Comparison of ENCODE assay signal across 33 mouse cellular contexts in genomic region chr13:22771592-22771991, GRCm38 (mm10). TPM values are rescaled to one million over a fixed set of nuclear protein-coding genes. Genes with fewer than 3 reads are reported as not detected.
"Had no signal": no experiment of that assay in that cellular context is flagged by ENCODE, and none has a peak within 500 bp of the region (broad histone marks: within the 10 kb centered on the region; RNA-seq: fewer than 3 reads in every experiment).

No protein-coding gene starts in this region.

RNA-seq across cellular contexts. Expression of gene Vmn1r208, which starts 5.6 kb away (rescaled TPM):
- total RNA-seq: common myeloid progenitor, adult 5-6 weeks; forebrain, postnatal 0 days; gastrocnemius, adult 18-20 months; gastrocnemius, adult 2 months; gastrocnemius, adult 8-10 months; gastrocnemius, postnatal 10 days; gastrocnemius, postnatal 14 days; gastrocnemius, postnatal 25 days; gastrocnemius, postnatal 36 days; gastrocnemius, postnatal 4 days; granulocyte monocyte progenitor cell, adult 5-6 weeks; heart, adult 18-20 months; heart, adult 2 months; heart, adult 8-10 months had no signal
- polyA plus RNA-seq: cortical plate, adult 2 months; embryonic facial prominence, embryonic 10.5 days; embryonic facial prominence, embryonic 11.5 days; embryonic facial prominence, embryonic 12.5 days; embryonic facial prominence, embryonic 13.5 days; embryonic facial prominence, embryonic 14.5 days; embryonic facial prominence, embryonic 15.5 days; forebrain, embryonic 10.5 days; forebrain, embryonic 11.5 days; forebrain, embryonic 12.5 days; forebrain, embryonic 13.5 days; forebrain, embryonic 14.5 days; forebrain, embryonic 15.5 days; forebrain, embryonic 16.5 days; forebrain, postnatal 0 days; gonadal fat pad, adult 2 months; heart, adult 2 months; heart, embryonic 10.5 days; heart, embryonic 11.5 days had no signal

RNA-seq across cellular contexts. Expression of gene Vmn1r209, which starts 37.9 kb away (rescaled TPM):
- total RNA-seq: common myeloid progenitor, adult 5-6 weeks; forebrain, postnatal 0 days; gastrocnemius, adult 18-20 months; gastrocnemius, adult 8-10 months; gastrocnemius, postnatal 10 days; gastrocnemius, postnatal 14 days; gastrocnemius, postnatal 25 days; gastrocnemius, postnatal 36 days; gastrocnemius, postnatal 4 days; granulocyte monocyte progenitor cell, adult 5-6 weeks; heart, adult 18-20 months; heart, adult 2 months; heart, adult 8-10 months had no signal
- polyA plus RNA-seq: cortical plate, adult 2 months; embryonic facial prominence, embryonic 10.5 days; embryonic facial prominence, embryonic 11.5 days; embryonic facial prominence, embryonic 12.5 days; embryonic facial prominence, embryonic 13.5 days; embryonic facial prominence, embryonic 14.5 days; embryonic facial prominence, embryonic 15.5 days; erythroblast, embryonic 14.5 days; forebrain, embryonic 10.5 days; forebrain, embryonic 11.5 days; forebrain, embryonic 12.5 days; forebrain, embryonic 13.5 days; forebrain, embryonic 14.5 days; forebrain, embryonic 15.5 days; forebrain, embryonic 16.5 days; forebrain, postnatal 0 days; gonadal fat pad, adult 2 months; heart, adult 2 months; heart, embryonic 10.5 days; heart, embryonic 11.5 days had no signal

RNA-seq across cellular contexts. Expression of gene Vmn1r207-ps, which starts 42.2 kb away (rescaled TPM):
- total RNA-seq: common myeloid progenitor, adult 5-6 weeks; gastrocnemius, adult 18-20 months; gastrocnemius, adult 8-10 months; gastrocnemius, postnatal 10 days; gastrocnemius, postnatal 14 days; gastrocnemius, postnatal 25 days; gastrocnemius, postnatal 36 days; gastrocnemius, postnatal 4 days; granulocyte monocyte progenitor cell, adult 5-6 weeks; heart, adult 18-20 months; heart, adult 2 months; heart, adult 8-10 months had no signal
- polyA plus RNA-seq: embryonic facial prominence, embryonic 10.5 days; embryonic facial prominence, embryonic 11.5 days; embryonic facial prominence, embryonic 12.5 days; embryonic facial prominence, embryonic 13.5 days; embryonic facial prominence, embryonic 14.5 days; embryonic facial prominence, embryonic 15.5 days; erythroblast, embryonic 14.5 days; forebrain, embryonic 10.5 days; forebrain, embryonic 11.5 days; forebrain, embryonic 12.5 days; forebrain, embryonic 13.5 days; forebrain, embryonic 14.5 days; forebrain, embryonic 15.5 days; forebrain, embryonic 16.5 days; forebrain, postnatal 0 days; gonadal fat pad, adult 2 months; heart, adult 2 months; heart, embryonic 10.5 days; heart, embryonic 11.5 days had no signal

RNA-seq across cellular contexts. Expression of gene Vmn1r210, which starts 59.6 kb away (rescaled TPM):
- total RNA-seq: common myeloid progenitor, adult 5-6 weeks; forebrain, postnatal 0 days; gastrocnemius, adult 18-20 months; gastrocnemius, adult 2 months; gastrocnemius, adult 8-10 months; gastrocnemius, postnatal 10 days; gastrocnemius, postnatal 14 days; gastrocnemius, postnatal 25 days; gastrocnemius, postnatal 36 days; gastrocnemius, postnatal 4 days; granulocyte monocyte progenitor cell, adult 5-6 weeks; heart, adult 18-20 months; heart, adult 2 months; heart, adult 8-10 months had no signal
- polyA plus RNA-seq: cortical plate, adult 2 months; embryonic facial prominence, embryonic 10.5 days; embryonic facial prominence, embryonic 11.5 days; embryonic facial prominence, embryonic 12.5 days; embryonic facial prominence, embryonic 13.5 days; embryonic facial prominence, embryonic 14.5 days; embryonic facial prominence, embryonic 15.5 days; erythroblast, embryonic 14.5 days; forebrain, embryonic 10.5 days; forebrain, embryonic 11.5 days; forebrain, embryonic 12.5 days; forebrain, embryonic 13.5 days; forebrain, embryonic 14.5 days; forebrain, embryonic 15.5 days; forebrain, embryonic 16.5 days; forebrain, postnatal 0 days; frontal cortex, adult 2 months; gonadal fat pad, adult 2 months; heart, adult 2 months; heart, embryonic 10.5 days; heart, embryonic 11.5 days had no signal
